Mouse (Mus musculus): ENCODE measurements around the gene Cdc123. TPM values are rescaled to one million over a fixed set of nuclear protein-coding genes. Genes with fewer than 3 reads are reported as not detected.

The Cdc123 gene
- polyA plus RNA-seq, 1 experiment from 2014 or later, result 332 TPM

DNA sequence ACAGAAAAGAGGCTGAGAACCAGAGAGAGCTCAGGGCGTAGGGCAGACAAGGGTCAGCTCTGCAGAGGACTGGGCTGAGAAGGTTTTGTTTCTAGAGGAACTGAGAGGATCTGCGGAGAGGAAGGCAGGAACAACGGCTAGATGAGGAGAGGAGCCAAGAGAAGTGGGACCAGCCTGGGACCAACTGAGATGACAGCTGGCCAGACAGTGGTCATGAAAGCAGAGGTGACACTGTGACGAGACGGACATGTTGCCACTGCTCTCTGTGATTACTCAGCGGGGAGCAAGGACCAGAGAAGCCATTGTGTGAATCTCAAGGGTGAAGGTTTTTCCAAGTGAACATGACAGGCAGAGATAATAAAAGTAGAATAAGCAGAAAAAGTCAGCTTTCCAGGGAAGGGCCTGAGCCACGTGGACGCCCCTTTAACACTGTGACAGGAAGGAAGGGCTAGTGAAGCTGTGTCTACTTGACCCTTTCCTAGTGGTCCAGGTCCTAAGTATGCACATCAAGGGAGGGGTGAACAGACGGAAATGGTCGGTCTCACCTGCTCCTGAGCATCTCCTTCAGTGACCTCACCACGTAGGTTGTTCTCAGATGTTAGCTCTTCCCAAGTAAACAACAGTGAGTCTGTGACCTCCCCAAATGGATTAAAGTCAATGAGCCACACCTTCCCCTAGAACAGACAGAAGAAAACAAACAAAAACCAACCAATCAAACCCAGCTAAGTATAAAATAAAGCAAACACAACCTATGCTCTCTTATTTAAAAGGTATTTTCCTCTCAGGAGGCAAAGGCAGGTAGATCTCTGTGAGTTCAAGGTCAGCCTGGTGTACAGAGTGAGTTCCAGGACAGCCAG, 46.9 kb downstream of the Cdc123 start:
- H3K9me3 ChIP-seq (ENCODE audit: control insufficient read depth, low read length), result no peaks in the 10 kb centered on the region
- 92% methylated on average over 11 of the region's 11 CpGs for WGBS
- H3K9ac ChIP-seq (ENCODE audit: low read length), result no peak overlapping the region
- DNase-seq (ENCODE audit: low spot score) (no peak), ATAC-seq (ENCODE audit: insufficient read depth, low FRiP score, low TSS enrichment) (no peak)
- H3K4me1 ChIP-seq (ENCODE audit: control insufficient read depth, insufficient read depth, low read length), result no peaks in the 10 kb centered on the region
- H3K36me3 ChIP-seq (ENCODE audit: control insufficient read depth, insufficient read depth, low read length), result peaks cover 26% of the 10 kb centered on the region
- H3K27ac ChIP-seq (ENCODE audit: low read depth, low read length), result no peak overlapping the region
- H3K27me3 ChIP-seq (ENCODE audit: control insufficient read depth, insufficient read depth, low read length), result no peaks in the 10 kb centered on the region
- H3K4me2 ChIP-seq (ENCODE audit: low read depth), result no peak overlapping the region
- no peak overlapping the region for H3K4me3 ChIP-seq (ENCODE audit: low read depth, low read length)

DNA sequence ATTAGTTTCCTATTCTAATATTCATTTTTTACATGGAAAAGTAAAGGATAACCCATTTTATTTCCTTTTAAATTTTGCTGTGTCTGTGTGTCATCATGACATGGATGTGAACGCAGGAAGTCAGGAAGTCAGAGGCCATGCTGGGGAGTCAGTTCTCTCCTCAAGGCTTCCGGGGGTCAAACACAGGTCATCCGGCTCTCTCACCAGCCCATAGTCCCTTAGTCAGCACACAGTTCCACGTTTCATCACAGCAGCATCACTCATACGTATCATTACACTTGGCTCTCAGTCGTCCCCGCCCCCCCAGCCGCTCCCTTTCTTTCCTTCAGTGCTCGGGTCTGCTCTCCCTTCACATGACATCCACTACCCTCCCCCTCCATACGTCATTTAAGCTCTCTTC, 51.2 kb downstream of the Cdc123 start:
- peaks cover 19% of the 10 kb centered on the region for H3K36me3 ChIP-seq (ENCODE audit: control insufficient read depth, insufficient read depth, low read length)

DNA sequence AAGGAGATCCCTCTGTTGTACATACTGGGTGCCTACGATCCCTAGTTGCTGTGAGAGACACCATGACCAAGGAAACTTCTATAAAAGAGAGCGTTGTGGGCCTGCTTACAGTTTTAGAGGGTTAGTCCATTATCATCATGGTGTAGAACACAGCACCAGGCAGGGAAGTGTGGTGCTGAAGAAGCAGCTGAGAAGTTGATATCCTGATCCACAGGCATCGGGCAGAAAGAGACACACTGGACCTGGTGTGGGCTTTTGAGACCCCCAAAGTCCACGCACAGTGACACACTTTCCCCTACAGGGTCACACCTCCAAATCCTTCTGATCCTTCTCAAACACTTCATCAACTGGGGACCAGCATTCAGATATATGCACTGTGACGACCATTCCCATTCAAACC, 52.9 kb downstream of the Cdc123 start:
- H3K9me3 ChIP-seq (ENCODE audit: control insufficient read depth, low read length), result no peaks in the 10 kb centered on the region
- peaks cover 17% of the 10 kb centered on the region for H3K36me3 ChIP-seq (ENCODE audit: control insufficient read depth, insufficient read depth, low read length)
- ATAC-seq (ENCODE audit: insufficient read depth, low FRiP score, low TSS enrichment) (no peak), DNase-seq (ENCODE audit: low spot score) (no peak)
- no peak overlapping the region for H3K4me2 ChIP-seq (ENCODE audit: low read depth)
- no peak overlapping the region for H3K27ac ChIP-seq (ENCODE audit: low read depth, low read length)
- no peak overlapping the region for H3K4me3 ChIP-seq (ENCODE audit: low read depth, low read length)
- H3K27me3 ChIP-seq (ENCODE audit: control insufficient read depth, insufficient read depth, low read length), result no peaks in the 10 kb centered on the region
- H3K4me1 ChIP-seq (ENCODE audit: control insufficient read depth, insufficient read depth, low read length), result no peaks in the 10 kb centered on the region
- 94% methylated on average over 5 of the region's 5 CpGs for WGBS
- no peak overlapping the region for H3K9ac ChIP-seq (ENCODE audit: low read length)

More for the DNA sequence above, 51.2 kb downstream of the Cdc123 start:
- Histone ChIP-seq H3K4me2 (ENCODE audit: low read depth) (no peak overlapping the region), H3K27ac (ENCODE audit: low read depth, low read length) (no peak overlapping the region), H3K9ac (ENCODE audit: low read length) (no peak overlapping the region), H3K9me3 (ENCODE audit: control insufficient read depth, low read length) (no peaks in the 10 kb centered on the region), H3K27me3 (ENCODE audit: control insufficient read depth, insufficient read depth, low read length) (no peaks in the 10 kb centered on the region), H3K4me1 (ENCODE audit: control insufficient read depth, insufficient read depth, low read length) (no peaks in the 10 kb centered on the region), H3K4me3 (ENCODE audit: low read depth, low read length) (no peak overlapping the region)
- DNase-seq (ENCODE audit: low spot score) (no peak), ATAC-seq (ENCODE audit: insufficient read depth, low FRiP score, low TSS enrichment) (no peak)
- WGBS, result 93% methylated on average over 10 of the region's 10 CpGs

DNA sequence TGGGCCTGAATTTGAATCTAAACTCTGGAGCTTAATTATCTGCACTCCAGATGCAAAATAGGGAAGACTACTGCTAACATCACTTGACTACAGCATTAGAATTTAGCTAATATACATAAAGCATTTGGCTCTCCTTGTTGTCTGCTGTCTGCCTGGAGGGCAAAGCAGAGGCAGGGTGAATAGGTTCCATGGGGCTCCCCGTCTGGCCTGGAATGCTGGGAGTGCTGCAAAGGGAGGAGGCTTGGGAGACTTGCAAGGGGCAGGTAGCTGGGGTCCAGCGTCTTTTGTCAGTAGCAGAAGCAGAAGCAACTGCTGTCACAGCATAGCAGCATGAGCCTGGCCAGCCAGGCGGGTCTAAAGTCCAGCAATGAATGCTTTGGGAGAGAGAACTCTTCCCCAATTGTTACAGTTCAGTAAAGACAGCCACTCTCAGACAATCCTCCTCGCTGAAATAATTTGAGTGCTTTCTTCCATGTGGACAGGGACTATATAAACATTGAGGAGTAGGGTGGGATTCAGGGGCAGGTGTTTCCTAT, 55.3 kb downstream of the Cdc123 start:
- Histone ChIP-seq H3K27me3 (ENCODE audit: control insufficient read depth, insufficient read depth, low read length) (no peaks in the 10 kb centered on the region), H3K4me2 (ENCODE audit: low read depth) (no peak overlapping the region), H3K4me3 (ENCODE audit: low read depth, low read length) (no peak overlapping the region), H3K9ac (ENCODE audit: low read length) (no peak overlapping the region), H3K9me3 (ENCODE audit: control insufficient read depth, low read length) (no peaks in the 10 kb centered on the region), H3K27ac (ENCODE audit: low read depth, low read length) (no peak overlapping the region), H3K4me1 (ENCODE audit: control insufficient read depth, insufficient read depth, low read length) (no peaks in the 10 kb centered on the region), H3K36me3 (ENCODE audit: control insufficient read depth, insufficient read depth, low read length) (peaks cover 3% of the 10 kb centered on the region; the same call in 1 of the 2 replicates)
- 37% methylated on average over 4 of the region's 4 CpGs for WGBS
- no peak for DNase-seq (ENCODE audit: low spot score)
- no peak for ATAC-seq (ENCODE audit: insufficient read depth, low FRiP score, low TSS enrichment)

DNA sequence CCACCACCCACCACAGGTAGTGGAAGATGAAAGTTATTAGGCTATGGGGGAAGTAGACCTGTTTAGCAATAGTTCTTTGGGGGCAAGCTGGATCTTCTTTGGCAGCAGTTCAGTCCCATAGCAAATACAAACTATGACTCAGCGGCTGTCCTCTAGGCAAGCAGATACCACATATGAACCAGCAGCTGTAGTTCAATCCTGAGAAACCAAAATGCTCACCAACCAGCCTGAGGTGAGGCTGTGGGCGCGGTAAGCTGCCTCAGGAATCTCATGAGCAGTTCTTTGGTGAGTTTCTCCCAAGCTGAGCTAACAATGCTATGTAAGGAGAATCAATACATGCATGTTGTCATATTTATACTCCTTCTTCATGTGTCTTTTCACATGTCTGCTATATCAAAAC, 57.6 kb downstream of the Cdc123 start:
- ATAC-seq (ENCODE audit: insufficient read depth, low FRiP score, low TSS enrichment), result no peak
- no peak for DNase-seq (ENCODE audit: low spot score)
- no peak overlapping the region for H3K4me2 ChIP-seq (ENCODE audit: low read depth)
- no peaks in the 10 kb centered on the region for H3K4me1 ChIP-seq (ENCODE audit: control insufficient read depth, insufficient read depth, low read length)
- H3K4me3 ChIP-seq (ENCODE audit: low read depth, low read length), result no peak overlapping the region
- H3K27ac ChIP-seq (ENCODE audit: low read depth, low read length), result no peak overlapping the region
- no peaks in the 10 kb centered on the region for H3K9me3 ChIP-seq (ENCODE audit: control insufficient read depth, low read length)
- WGBS, result 95% methylated on average over 3 of the region's 3 CpGs
- no peaks in the 10 kb centered on the region for H3K36me3 ChIP-seq (ENCODE audit: control insufficient read depth, insufficient read depth, low read length)
- no peaks in the 10 kb centered on the region for H3K27me3 ChIP-seq (ENCODE audit: control insufficient read depth, insufficient read depth, low read length)
- no peak overlapping the region for H3K9ac ChIP-seq (ENCODE audit: low read length)

DNA sequence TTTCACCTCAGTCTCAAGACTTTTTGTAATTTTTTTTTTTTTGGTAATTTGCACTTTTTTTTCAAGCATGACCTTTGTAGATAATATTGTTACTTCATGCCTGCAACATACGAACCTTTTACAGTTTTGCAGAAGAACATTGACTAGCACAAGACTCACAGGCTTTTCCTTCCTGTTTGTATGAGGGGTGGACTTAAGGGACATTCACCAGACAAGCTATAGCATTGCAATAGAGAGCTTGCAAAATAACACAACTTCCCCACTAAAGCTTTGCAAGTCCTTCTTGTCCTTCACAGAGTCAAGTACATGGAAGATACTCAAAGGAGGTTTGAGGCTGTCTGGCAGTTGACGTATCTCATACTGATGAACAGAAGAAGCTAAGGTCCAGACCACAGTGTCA, 72.5 kb downstream of the Cdc123 start:
- Histone ChIP-seq H3K4me1 (ENCODE audit: control insufficient read depth, insufficient read depth, low read length) (no peaks in the 10 kb centered on the region), H3K27me3 (ENCODE audit: control insufficient read depth, insufficient read depth, low read length) (no peaks in the 10 kb centered on the region), H3K9me3 (ENCODE audit: control insufficient read depth, low read length) (no peaks in the 10 kb centered on the region), H3K4me3 (ENCODE audit: low read depth, low read length) (no peak overlapping the region), H3K9ac (ENCODE audit: low read length) (no peak overlapping the region), H3K27ac (ENCODE audit: low read depth, low read length) (no peak overlapping the region), H3K36me3 (ENCODE audit: control insufficient read depth, insufficient read depth, low read length) (no peaks in the 10 kb centered on the region), H3K4me2 (ENCODE audit: low read depth) (no peak overlapping the region)
- no peak for DNase-seq (ENCODE audit: low spot score)
- WGBS, result 86% methylated on average over 2 of the region's 2 CpGs
- ATAC-seq (ENCODE audit: insufficient read depth, low FRiP score, low TSS enrichment), result no peak

DNA sequence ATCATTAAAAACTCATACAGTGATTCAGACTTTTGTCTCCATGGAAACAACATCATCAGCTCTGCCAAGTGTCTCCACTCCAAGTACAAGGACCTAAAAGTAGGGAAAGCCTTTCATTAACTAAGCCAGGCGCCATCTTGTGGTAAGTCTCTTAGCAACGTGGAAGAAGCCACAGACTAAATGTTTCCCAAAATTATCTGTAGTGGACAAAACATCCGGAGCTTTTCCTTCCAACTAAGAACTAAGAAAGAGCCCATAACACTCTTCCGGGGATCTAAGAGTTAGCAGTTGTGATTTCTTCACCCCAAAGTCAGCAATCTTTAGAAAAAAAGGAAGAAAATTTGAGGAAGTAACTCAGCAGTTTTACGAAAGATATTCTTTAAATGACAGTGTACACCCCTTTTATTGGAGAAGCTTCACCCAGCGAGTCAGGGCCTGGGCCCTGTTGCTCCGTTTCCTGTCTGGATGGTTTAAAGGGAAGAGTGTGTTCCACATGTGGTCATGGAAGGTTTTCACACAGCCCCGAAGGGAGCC, 74.2 kb downstream of the Cdc123 start:
- ATAC-seq (ENCODE audit: insufficient read depth, low FRiP score, low TSS enrichment) (no peak), DNase-seq (ENCODE audit: low spot score) (peak; percentile 22)
- no peaks in the 10 kb centered on the region for H3K4me1 ChIP-seq (ENCODE audit: control insufficient read depth, insufficient read depth, low read length)
- H3K9ac ChIP-seq (ENCODE audit: low read length), result no peak overlapping the region
- no peak overlapping the region for H3K4me3 ChIP-seq (ENCODE audit: low read depth, low read length)
- H3K36me3 ChIP-seq (ENCODE audit: control insufficient read depth, insufficient read depth, low read length), result no peaks in the 10 kb centered on the region
- no peaks in the 10 kb centered on the region for H3K27me3 ChIP-seq (ENCODE audit: control insufficient read depth, insufficient read depth, low read length)
- no peaks in the 10 kb centered on the region for H3K9me3 ChIP-seq (ENCODE audit: control insufficient read depth, low read length)
- H3K4me2 ChIP-seq (ENCODE audit: low read depth), result no peak overlapping the region
- no peak overlapping the region for H3K27ac ChIP-seq (ENCODE audit: low read depth, low read length)
- WGBS, result 61% methylated on average over 8 of the region's 8 CpGs

DNA sequence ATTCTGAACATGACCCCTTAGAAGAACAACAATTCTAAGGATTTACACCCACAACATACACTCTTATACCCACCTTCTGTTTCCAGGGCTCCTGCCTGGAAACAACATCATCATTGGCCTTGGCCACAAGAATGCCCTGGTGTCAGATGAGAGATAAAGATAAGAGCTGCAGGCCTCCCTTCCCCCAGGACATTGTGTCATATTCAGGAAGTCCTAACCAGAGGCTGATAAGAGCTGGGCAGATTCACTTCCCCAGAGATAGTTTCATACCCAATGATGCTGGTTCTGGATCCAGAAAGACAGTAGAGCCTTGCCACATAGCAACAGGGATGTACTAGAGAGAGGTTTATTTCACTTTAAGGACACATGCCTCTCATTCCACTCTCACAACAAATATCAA, 75.3 kb downstream of the Cdc123 start:
- Histone ChIP-seq H3K4me3 (ENCODE audit: low read depth, low read length) (no peak overlapping the region), H3K36me3 (ENCODE audit: control insufficient read depth, insufficient read depth, low read length) (no peaks in the 10 kb centered on the region), H3K4me1 (ENCODE audit: control insufficient read depth, insufficient read depth, low read length) (no peaks in the 10 kb centered on the region), H3K27ac (ENCODE audit: low read depth, low read length) (no peak overlapping the region), H3K27me3 (ENCODE audit: control insufficient read depth, insufficient read depth, low read length) (no peaks in the 10 kb centered on the region), H3K9ac (ENCODE audit: low read length) (no peak overlapping the region), H3K9me3 (ENCODE audit: control insufficient read depth, low read length) (no peaks in the 10 kb centered on the region), H3K4me2 (ENCODE audit: low read depth) (no peak overlapping the region)
- ATAC-seq (ENCODE audit: insufficient read depth, low FRiP score, low TSS enrichment) (no peak), DNase-seq (ENCODE audit: low spot score) (no peak)

DNA sequence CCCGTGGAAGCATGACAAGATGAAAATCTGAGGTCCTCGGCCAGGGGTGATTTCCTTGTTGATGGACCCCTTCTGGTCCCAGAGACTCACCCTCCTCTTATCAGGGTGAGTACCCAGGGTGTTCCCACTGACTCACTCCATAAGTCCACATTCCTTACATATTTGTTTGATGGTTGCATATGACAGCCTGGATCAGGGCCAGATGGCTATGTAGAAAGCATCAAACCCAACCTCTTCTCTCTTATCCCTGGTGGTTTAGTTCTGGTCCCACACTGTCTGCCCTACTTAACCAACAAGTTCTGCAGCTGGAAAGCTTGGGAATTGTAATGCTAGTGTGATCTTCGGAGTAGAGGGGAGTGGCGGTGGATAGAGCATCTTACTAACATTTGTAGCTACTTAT, 76.0 kb downstream of the Cdc123 start:
- Histone ChIP-seq H3K36me3 (ENCODE audit: control insufficient read depth, insufficient read depth, low read length) (no peaks in the 10 kb centered on the region), H3K4me3 (ENCODE audit: low read depth, low read length) (no peak overlapping the region), H3K4me2 (ENCODE audit: low read depth) (no peak overlapping the region), H3K4me1 (ENCODE audit: control insufficient read depth, insufficient read depth, low read length) (no peaks in the 10 kb centered on the region), H3K9ac (ENCODE audit: low read length) (no peak overlapping the region), H3K9me3 (ENCODE audit: control insufficient read depth, low read length) (no peaks in the 10 kb centered on the region), H3K27ac (ENCODE audit: low read depth, low read length) (no peak overlapping the region), H3K27me3 (ENCODE audit: control insufficient read depth, insufficient read depth, low read length) (no peaks in the 10 kb centered on the region)
- ATAC-seq (ENCODE audit: insufficient read depth, low FRiP score, low TSS enrichment), result no peak
- DNase-seq (ENCODE audit: low spot score), result no peak
- WGBS, result 88% methylated on average over 4 of the region's 4 CpGs

All from neural tube, embryonic 11.5 days (tissue).